Mouse (Mus musculus): ENCODE data around the gene Gale. TPM values are rescaled to one million over a fixed set of nuclear protein-coding genes. Genes with fewer than 3 reads are reported as not detected.
A peak's percentile ranks its signal among the peaks of the same experiment; 100 is the strongest.

The Gale gene
- total RNA-seq, 2 experiments from 2014 or later: 0.47 TPM; not detected in 1

DNA sequence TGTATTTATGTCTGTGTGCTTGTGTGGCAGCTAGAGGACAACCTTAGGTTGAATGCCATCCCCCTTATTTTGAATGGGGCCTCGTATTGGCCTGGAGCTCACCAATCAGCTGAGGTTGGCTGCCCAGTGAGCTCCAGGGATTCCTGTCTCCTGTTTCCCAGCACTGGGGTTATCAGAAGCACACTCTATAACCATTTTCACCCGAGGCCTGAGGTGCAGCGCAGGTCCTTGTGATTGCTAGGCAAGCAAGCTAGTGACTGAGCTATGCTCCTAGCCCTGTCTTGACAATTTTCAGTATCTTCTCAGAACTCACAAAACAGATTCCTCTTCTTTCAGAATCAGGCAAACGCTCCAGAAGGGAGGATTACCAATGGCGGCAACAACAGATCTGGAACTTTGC is 21.0 kb downstream of the Gale start:
- Histone ChIP-seq H3K27ac (no peak overlapping the region), H3K4me3 (no peak overlapping the region)
- no peak for DNase-seq
- intact Hi-C loops (cut with DNase I): no loop called here
- no peak for TF ChIP-seq CTCF (IDR thresholded peaks at IDR 0.05)

DNA sequence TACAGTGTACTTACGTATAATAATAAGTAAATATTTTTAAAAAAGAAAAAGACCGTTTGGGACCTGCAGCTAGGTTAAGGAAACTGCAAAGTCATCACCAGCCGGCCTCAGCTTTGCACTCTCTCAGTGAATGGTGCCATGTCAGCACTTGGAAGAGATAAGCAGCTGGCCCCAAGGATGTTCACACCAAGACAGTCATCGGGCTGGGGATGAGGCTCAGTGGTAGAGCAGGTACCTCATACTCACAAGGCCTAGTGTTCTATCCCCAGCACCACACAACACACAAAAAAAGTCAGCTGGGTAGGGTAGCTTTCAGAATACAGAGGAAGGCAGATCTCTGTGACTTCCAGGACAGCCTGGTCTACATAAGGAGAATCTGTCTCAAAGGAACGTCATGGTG is 21.7 kb downstream of the Gale start:
- intact Hi-C loops (cut with DNase I): no loop called here
- Histone ChIP-seq H3K4me3 (no peak overlapping the region), H3K27ac (no peak overlapping the region)
- TF ChIP-seq CTCF (IDR thresholded peaks at IDR 0.05): no peak
- DNase-seq: no peak

DNA sequence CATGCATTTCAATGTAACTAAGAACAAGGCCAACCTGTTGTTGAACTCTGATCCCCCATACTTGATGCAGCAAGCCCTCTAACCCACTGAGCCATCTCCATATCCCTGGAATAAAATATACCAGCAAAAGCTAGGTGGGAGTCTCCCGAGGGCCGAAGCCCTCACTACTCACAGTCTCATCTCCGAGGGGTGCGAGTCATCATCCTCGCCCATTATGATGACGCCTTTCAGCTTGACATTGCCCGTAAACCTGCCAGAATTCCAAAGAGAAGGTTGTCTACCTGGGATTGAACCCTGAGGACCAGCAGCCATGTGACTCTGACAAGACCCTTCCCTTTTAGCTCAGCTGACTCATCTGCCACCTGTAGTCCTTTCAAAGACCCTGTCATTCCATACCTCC is 22.2 kb downstream of the Gale start:
- intact Hi-C loops (cut with DNase I): loop anchor here (2.0 kb wide), 1 partner anchor 67 kb away; the partner anchor contains the start of gene Rpl11
- H3K27ac ChIP-seq: no peak overlapping the region
- peak overlapping the region; percentile 85 for H3K4me3 ChIP-seq
- no peak for DNase-seq
- no peak for TF ChIP-seq CTCF (IDR thresholded peaks at IDR 0.05)

DNA sequence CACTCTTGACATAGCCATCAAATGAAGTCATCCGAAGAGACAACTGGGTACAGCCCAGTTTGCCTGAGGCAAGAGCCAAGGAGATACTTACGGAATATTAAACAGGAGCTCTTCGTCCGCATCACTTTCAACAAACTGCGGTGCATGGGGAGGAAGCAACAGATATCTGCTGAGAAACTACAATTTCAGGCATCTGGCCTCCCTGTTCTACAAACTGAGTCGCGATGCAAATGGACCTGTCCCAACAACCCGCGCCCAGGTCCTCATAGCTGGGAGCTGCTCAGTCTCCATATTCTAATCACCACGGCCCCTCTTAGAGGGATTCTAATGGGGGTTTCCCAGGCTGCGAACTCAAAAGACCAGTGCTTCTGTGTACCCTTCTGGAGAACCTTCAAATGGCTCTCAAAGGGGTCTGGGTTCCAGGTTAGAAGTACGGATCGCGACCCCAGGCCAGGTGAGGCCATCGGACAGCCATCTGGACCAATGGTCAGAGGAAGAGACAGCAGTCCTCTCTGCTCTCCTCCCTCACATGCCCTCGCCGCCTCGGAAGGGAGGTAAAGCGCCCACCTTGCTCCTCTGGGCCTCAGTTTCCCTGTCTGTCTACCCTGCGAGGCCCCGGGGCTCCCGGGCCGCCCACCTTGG is 22.9 kb downstream of the Gale start:
- peak overlapping the region; percentile 85 for H3K4me3 ChIP-seq
- DNase-seq: no peak
- intact Hi-C loops (cut with DNase I): loop anchor here (2.0 kb wide), 1 partner anchor 66 kb away; the partner anchor contains the start of gene Rpl11
- TF ChIP-seq CTCF (IDR thresholded peaks at IDR 0.05): no peak
- peak overlapping the region; percentile 99 for H3K27ac ChIP-seq

DNA sequence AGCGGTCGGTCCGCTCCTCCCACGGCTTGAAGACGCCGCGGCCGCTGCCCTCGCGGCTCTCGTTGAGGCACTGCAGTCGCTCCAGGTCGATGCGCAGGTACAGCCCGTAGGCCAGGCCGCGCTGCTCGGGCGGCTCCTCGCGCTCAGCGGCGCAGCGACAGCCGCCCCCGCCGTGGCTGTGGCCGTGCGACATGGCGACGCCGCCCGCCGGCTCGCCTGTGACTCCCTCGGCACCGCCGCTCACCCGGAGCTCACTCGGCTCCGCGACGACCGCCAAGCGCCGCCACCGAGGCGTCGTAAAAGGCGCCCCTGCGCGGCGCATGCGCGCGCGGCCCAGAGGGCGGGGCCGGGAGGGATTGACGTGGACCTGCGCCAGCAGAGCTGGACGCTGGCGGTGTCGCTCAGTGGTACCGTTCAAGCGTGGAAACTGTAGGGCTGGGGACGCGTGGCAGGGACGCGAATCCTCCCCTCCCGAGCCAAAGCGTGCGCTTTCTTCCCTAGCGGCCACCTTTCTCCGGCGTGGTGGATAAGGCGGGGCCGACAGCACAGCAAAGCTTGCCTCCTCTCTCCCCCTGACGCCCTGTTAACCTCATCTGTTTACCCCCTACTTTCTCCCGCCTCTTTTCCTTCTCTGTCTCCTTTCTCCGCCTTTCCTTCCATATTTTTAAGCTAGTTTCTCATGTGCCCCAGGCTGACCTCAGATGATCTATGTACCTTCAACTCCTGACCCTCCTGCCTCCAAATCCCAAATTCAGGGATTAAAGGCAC is 23.6 kb downstream of the Gale start, which contains the start of gene Pithd1:
Gene Pithd1, minus strand, starts transcription at position 322 of the 768 bp plus-strand sequence.
- H3K4me3 ChIP-seq: peak within 1 kb of the TSS; percentile 85
- DNase-seq: peak; percentile 95
- intact Hi-C loops (cut with DNase I): loop anchor here (2.0 kb wide), 1 partner anchor 66 kb away; the partner anchor contains the start of gene Rpl11
- no peak; the same call in 1 of the 2 replicates for TF ChIP-seq CTCF (IDR thresholded peaks at IDR 0.05)
- H3K27ac ChIP-seq: peak within 1 kb of the TSS; percentile 99

DNA sequence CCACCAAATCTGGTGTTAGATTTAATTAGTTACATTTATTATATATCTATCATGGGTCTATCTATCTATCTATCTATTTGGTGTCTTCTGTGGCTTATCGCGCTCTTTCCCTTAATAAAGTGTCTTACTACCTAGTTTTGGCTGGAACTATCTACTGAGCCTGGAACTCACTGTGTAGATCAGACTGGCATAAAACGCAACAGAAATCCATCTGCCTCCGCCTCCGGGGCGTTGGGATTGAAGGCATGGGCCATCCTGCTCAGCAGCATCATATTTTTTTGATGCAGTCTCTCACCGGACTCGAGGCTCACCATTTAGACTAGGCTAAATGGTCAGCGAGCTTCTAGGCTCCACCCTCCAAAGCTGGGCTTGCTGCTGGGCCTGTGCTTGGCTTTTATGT is 24.2 kb downstream of the Gale start:
- TF ChIP-seq CTCF (IDR thresholded peaks at IDR 0.05): no peak
- intact Hi-C loops (cut with DNase I): loop anchor here (2.0 kb wide), 1 partner anchor 65 kb away; the partner anchor contains the start of gene Rpl11
- Histone ChIP-seq H3K27ac (peak overlapping the region; percentile 99), H3K4me3 (peak overlapping the region; percentile 85)
- DNase-seq: no peak

DNA sequence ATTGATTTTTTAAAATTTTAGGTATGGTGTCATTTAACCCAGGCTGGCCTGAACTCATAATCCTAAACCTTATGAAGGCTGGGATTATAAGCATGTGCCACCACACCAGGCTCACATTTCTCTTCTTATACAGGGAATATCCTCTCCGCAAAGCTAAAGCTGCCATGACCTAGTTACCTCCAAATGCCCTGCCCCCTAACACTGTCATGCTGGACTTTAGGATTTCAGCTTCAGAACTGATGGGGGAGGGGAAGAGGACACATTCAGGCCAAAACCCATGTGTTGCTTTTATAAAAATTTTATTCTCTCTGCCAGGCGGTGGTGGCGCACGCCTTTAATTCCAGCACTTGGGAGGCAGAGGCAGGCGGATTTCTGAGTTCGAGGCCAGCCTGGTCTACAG is 30.4 kb downstream of the Gale start:
- intact Hi-C loops (cut with DNase I): no loop called here
- no peak for DNase-seq

DNA sequence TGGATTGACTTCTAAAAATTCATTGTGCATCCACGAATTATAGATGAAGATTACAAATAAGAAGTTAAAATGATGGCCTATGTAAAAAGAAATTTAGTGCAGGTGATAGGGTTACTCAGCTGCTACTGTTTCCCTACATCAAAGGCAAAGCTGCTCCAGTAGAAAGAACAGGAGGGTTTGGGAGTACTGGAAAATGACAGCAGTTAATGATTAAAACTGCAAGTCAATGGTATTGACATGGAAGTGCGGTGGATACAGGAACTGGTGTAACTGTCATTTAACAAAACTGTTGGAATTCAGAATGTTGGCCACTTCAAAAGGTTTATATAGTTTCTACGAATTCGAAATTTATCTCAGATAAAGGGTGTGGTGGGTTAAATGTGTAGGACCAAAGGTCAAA is 31.6 kb downstream of the Gale start:
- DNase-seq: no peak
- no peak for TF ChIP-seq CTCF (IDR thresholded peaks at IDR 0.05)
- intact Hi-C loops (cut with DNase I): no loop called here
- H3K4me3 ChIP-seq: no peak overlapping the region
- H3K27ac ChIP-seq: no peak overlapping the region

More for the DNA sequence above, 30.4 kb downstream of the Gale start:
- no peak for TF ChIP-seq CTCF (IDR thresholded peaks at IDR 0.05)
- no peak overlapping the region for H3K27ac ChIP-seq
- no peak overlapping the region for H3K4me3 ChIP-seq

DNA sequence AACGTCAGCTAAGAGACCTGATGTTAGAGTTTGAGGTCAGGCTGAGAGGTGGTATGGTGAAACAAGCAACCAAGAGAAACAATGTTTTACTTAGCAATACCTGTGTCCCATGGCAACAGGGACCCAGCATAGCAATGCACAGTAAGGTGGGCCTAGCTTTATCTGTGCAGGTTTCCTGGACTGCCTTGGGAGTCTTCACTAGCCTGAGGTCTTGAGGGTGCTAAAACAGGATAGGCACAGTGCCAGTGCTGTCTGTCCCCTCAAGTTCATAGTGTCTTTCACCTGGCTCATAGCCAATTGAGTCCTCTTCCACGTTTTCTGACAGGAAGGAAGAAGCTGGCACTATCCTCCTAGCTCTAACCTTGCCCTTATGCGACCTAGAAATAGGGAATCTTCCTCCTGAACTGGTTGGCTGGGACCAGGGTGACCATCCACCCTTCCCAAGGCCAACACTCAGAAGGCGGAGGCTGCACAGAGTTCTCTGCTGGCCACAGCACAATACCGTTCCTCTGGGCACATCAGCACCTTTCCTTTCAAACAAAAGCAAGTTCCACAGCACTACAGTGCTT is 40.7 kb downstream of the Gale start:
- no peak for DNase-seq
- H3K27ac ChIP-seq: no peak overlapping the region

DNA sequence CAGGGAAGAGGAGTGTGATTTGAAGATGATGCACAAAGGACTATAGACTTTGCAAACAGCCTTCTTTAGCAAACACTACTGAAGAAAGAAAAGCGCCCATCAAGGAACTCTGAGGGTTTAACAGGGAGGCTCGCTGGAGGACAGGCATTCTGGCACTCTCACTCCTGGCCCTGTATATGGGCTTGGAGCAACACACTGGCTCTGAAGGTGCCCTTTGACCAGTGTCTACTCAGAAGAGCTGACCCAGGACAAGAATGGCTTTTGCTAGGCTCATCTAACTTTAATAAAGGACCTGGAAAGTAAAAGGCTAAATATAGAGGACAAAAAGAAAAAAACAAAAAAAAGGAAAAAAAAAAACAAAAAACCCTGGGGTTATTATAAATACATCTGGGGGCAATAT is 41.4 kb downstream of the Gale start:
- DNase-seq: no peak
- intact Hi-C loops (cut with DNase I): loop anchor here (5.0 kb wide), 1 partner anchor 52 kb away; no protein-coding TSS in a partner anchor
- no peak for TF ChIP-seq CTCF (IDR thresholded peaks at IDR 0.05)
- no peak overlapping the region for H3K27ac ChIP-seq
- no peak overlapping the region for H3K4me3 ChIP-seq

More for the DNA sequence above, 40.7 kb downstream of the Gale start:
- H3K4me3 ChIP-seq: no peak overlapping the region
- intact Hi-C loops (cut with DNase I): no loop called here
- TF ChIP-seq CTCF (IDR thresholded peaks at IDR 0.05): no peak

DNA sequence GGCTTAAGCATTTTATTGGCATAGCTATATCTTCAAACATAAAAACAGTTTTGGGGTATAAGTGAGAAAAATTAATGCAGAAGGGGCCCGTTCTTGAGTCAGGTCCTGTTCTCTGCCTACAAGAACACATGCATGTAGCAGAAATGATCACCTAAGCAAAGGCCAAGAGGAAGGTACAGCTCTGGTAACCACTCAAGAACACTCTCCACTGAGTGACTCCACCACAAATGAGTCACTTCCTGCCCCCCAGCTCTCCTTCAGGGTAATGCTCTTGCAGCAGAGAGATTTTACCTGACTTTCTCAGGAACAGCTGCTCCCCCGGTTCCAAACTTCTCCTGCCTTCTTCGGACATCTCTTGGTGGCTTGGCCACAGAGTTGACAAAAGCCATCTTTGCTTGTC is 43.3 kb downstream of the Gale start:
- no peak for TF ChIP-seq CTCF (IDR thresholded peaks at IDR 0.05)
- no peak for DNase-seq
- no peak overlapping the region for H3K27ac ChIP-seq
- intact Hi-C loops (cut with DNase I): loop anchor here (5.0 kb wide), 1 partner anchor 50 kb away; no protein-coding TSS in a partner anchor
- no peak overlapping the region for H3K4me3 ChIP-seq

DNA sequence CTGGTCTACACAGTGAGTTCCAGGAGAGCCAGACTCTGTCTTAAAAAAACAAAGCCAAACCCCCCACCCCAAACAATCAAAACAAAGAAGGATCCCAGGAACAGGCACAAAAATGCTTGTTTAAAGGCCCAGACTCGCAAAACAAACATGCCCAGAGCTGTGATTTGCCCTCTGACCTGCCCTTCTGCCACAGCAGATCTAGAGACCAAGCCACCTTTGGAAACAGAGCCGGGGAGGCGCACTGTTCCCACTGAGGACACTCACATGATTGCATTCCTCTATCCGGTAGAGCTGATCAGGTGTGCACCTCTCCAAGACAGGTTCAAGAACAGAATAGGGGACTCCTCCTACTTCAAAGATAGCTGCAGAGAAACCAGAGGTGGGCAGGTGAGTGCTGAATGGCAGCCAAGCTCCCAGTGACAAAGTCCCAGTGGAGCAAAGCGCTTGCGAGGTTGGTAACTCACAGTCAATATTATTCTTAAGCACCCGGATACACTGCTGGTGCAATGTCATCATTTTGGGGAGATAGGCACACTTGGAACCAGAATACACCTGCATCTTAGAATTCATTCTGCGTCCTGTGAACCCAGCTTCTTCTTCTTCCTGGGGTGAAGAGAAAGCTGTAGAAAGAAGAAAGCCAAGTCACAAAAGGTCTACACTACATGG is 45.4 kb downstream of the Gale start:
- no peak overlapping the region for H3K4me3 ChIP-seq
- H3K27ac ChIP-seq: no peak overlapping the region
- TF ChIP-seq CTCF (IDR thresholded peaks at IDR 0.05): no peak
- DNase-seq: no peak
- intact Hi-C loops (cut with DNase I): loop anchor here (5.0 kb wide), 1 partner anchor 48 kb away; no protein-coding TSS in a partner anchor

Data from gastrocnemius, adult 2 months (tissue).